Mouse (Mus musculus) bone marrow macrophage, adult 2 months (primary cell): Measurements from ENCODE around the gene Nek10.

Experiments
- CTCF ChIP-seq: IDR thresholded peaks from 2 replicates; pipeline ENCODE4 v1.5.1; 2012; ENCODE audit warnings: low read depth, mild to moderate bottlenecking, low read length, moderate library complexity
- POLR2A ChIP-seq: IDR thresholded peaks from 2 replicates; pipeline ENCODE4 v1.6.1; 2012; ENCODE audit warnings: mild to moderate bottlenecking, low read depth, low read length, borderline replicate concordance

GRCm38 (mm10) chr14:15014799-15015198, 211.6 kb downstream of the Nek10 start:
- no peak for TF ChIP-seq CTCF
- TF ChIP-seq POLR2A: no peak
